Mouse (Mus musculus): ENCODE measurements at regions not wholly inside any gene's neighbourhood (a gene's known extent, or its start where the extent isn't known, plus 50 kb on each side); places are given as distances from the start of the nearest gene placed in this dataset.
"Not testable (repeated sequence)": the region's sequence is repeated elsewhere in the genome, so short reads cannot be mapped to it uniquely, and the experiment has no call there.

GRCm38 (mm10) chr13:5347503-5348469 is 513.5 kb upstream of the Klf6 start:
- in situ Hi-C loops (cut with MboI; ENCODE audit: unreplicated experiment in 2 of 2) = no loop called here

DNA sequence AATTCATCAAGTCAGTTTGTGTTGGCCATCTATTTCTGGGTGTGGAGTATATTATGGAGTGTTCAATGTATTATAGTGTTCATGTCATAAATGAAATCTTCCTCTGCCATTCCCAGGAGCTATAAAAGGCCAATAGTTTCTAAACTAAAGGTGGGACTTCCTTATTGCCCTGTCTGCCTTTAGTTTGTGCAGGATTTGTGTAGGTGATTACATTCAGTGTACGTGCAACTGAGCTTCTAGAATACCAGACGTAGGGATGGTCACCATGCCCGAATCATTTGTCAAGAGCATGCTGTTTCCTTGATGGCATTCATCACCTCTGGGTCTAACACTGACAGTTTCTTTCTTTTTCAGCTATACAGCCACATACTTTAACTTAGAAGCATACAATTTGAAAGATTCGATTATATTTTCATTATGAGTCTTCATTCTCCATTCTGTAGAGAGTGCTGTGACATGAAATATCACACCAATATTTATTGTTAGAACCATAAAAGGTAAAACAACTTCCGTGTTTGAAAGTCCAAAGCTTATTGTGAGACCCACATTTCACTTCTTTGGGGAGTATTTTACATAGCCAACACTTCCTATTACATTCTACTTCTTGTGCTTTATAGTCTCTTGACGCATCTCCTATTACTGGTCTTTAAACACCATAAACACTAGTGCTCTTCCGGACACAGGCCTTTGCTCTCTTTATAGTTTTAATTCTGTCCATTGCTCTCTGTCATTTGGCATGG is 494.1 kb upstream of the Klf6 start:
- in situ Hi-C loops (cut with MboI; ENCODE audit: unreplicated experiment in 2 of 2) = no loop called here

DNA sequence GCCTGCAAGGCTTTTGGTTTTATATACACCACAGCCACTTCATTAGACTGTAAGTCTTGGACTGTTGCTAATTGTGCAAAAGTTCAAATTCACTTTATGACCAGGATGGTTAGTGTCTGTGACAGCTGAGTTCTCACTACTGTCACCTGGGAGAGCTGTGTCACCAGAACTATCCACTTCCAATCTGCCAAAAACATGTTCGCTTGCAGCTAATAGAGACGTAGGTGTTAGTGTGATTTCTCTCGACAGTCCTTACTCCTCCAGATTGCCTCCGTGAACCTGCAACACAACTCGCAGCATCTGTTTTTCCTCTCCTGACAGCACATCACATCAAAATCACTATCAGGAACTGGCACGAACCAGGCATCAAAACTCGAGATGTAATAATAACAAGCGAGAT is 491.3 kb upstream of the Klf6 start:
- in situ Hi-C loops (cut with MboI; ENCODE audit: unreplicated experiment in 2 of 2) = no loop called here

DNA sequence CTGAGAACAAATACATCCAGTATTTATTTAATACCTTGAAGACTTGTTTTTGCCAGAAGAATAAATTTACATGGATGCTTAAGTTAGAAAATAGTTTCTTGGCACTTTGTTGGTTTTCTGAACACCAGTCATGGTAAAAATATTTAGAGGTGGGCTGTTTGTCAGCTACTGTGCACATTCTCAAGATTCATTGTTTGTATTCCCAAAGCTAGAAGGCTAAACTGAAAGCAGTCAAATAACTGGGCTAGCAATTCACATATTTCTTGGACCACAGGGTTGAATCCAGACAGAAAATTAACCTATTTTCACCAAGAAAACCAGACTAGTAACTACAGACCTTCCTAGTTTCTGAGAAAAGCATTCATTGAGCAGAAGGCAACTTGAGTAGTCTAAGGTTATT is 488.1 kb upstream of the Klf6 start:
- in situ Hi-C loops (cut with MboI; ENCODE audit: unreplicated experiment in 2 of 2) = no loop called here

- in situ Hi-C loops (cut with MboI; ENCODE audit: unreplicated experiment in 2 of 2) = no loop called here
These were observed 453.0 kb upstream of the Klf6 start for GRCm38 (mm10) chr13:5408226-5408804.

DNA sequence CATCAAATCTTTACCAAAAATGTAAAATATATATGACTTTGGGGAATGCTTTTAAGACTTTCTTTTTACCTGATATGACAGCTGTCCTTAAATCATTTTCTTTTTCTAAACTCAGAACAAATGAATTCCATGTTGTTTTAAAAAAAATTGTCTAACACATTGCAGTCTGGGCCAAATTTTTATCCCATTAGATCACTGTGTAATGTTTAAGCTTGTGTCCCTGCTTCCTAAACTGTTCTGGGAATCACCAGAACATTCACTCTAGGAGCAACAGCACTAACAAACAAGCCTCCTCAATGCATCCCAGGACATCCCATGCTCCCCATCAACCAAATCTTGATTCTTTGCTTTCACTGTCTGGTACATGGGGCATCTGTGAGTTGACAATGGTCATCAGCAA is 449.2 kb upstream of the Klf6 start:
- in situ Hi-C loops (cut with MboI; ENCODE audit: unreplicated experiment in 2 of 2) = no loop called here

- in situ Hi-C loops (cut with MboI; ENCODE audit: unreplicated experiment in 2 of 2) = not testable (repeated sequence)
These were observed 448.3 kb upstream of the Klf6 start for GRCm38 (mm10) chr13:5413009-5413408.

DNA sequence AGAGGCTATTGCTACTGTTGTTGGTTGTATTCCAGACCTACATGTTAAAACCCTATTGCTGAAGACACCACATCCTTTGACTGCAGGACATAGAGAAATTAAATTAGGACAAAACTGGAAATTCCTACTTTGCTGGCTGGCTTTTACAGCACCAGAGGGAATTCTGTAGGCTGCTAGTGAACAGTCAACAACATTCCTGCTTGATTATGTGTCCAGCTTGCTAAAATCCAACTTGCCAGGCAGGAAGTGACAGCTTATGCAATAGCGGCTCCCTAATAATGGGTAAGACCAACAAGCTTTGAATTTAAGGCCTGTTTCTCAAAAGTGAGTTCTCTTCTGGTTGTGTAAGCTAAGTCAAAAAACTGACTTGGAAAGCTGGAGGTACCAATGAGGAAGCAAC is 437.2 kb upstream of the Klf6 start:
- in situ Hi-C loops (cut with MboI; ENCODE audit: unreplicated experiment in 2 of 2) = no loop called here

DNA sequence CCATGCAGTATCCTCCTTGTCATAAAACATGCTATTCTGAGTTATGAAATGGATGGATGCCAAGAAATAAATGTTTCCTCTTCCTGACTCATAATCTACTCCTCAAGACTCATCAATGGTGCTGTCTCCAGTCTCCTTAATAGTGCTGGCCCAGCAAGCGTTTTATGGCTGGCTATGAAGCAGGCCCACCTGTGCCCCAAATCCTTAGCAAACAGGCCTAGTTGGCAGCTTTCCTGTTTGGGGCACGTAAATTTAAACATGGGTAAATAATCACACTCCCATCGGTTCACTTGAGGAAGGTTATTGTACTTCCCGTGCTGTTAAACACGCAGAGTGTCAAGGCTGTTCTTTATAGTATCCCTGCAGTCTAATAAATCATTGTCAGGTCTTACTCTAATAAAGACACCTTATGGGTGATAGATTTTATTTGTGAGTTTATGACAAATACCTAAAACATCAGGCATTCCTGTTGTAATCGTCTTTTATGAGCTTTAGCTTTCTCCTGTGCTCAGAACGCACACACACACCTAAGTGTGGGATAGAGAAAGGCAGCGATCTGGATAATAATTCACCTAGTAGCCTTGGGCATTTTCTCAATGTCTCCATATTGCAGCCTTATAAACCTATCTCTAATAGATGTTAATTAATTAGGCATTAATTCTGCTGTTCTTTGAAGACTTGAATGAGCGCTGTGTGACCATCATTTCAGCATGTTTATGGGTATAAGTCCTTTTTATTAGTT is 435.6 kb upstream of the Klf6 start:
- in situ Hi-C loops (cut with MboI; ENCODE audit: unreplicated experiment in 2 of 2) = no loop called here

GRCm38 (mm10) chr13:5433652-5434051 is 427.6 kb upstream of the Klf6 start:
- in situ Hi-C loops (cut with MboI; ENCODE audit: unreplicated experiment in 2 of 2) = no loop called here

DNA sequence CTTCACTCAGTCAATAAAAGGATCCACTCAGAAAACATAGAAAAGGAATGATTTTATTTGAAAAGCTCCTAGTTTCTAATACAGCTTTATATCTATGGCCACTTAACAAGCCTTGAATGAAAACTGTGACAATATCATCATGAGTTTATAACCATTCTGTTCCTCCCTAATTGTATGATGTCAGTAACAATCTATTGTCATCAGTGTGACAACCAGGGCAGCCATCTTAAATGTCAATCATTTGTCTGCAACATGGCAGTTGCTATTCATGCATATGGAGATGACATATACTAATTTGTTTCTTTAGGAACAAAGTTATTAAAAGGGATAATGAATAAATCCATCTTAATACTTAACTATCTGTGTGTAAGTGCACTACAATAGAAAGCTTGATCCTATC is 426.2 kb upstream of the Klf6 start:
- in situ Hi-C loops (cut with MboI; ENCODE audit: unreplicated experiment in 2 of 2) = loop anchor here in 1 of 2 experiments (5.0 kb wide), 1 partner anchor 427 kb away; the partner anchor contains the start of gene Klf6

- in situ Hi-C loops (cut with MboI; ENCODE audit: unreplicated experiment in 2 of 2) = loop anchor here in 1 of 2 experiments (5.0 kb wide), 1 partner anchor 426 kb away; the partner anchor contains the start of gene Klf6
These were observed 425.1 kb upstream of the Klf6 start for GRCm38 (mm10) chr13:5436191-5436590.

DNA sequence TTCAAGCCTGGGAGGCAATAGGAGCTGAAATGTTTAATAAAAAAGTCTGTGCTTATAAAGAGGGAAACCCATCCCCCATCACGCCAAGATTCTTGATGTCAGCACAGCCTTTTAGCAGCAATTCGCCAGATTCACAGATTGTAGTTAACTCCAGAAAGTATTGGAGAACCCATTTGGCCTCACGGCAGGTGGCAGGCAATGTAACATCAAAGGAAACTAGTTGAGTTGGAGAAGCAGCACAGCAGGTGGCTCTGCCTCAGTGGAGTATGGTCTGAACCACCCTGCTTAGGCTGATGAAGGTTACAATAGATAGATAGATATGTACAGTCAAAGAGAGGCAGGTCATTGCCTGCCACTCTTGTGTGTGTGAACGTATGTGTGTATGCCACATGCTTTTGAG is 420.8 kb upstream of the Klf6 start:
- in situ Hi-C loops (cut with MboI; ENCODE audit: unreplicated experiment in 2 of 2) = loop anchor here (5.0 to 10.0 kb wide), 3 partner anchors 267 to 424 kb away; partner anchors contain the start of gene Klf6 (in 1 of the 2)

DNA sequence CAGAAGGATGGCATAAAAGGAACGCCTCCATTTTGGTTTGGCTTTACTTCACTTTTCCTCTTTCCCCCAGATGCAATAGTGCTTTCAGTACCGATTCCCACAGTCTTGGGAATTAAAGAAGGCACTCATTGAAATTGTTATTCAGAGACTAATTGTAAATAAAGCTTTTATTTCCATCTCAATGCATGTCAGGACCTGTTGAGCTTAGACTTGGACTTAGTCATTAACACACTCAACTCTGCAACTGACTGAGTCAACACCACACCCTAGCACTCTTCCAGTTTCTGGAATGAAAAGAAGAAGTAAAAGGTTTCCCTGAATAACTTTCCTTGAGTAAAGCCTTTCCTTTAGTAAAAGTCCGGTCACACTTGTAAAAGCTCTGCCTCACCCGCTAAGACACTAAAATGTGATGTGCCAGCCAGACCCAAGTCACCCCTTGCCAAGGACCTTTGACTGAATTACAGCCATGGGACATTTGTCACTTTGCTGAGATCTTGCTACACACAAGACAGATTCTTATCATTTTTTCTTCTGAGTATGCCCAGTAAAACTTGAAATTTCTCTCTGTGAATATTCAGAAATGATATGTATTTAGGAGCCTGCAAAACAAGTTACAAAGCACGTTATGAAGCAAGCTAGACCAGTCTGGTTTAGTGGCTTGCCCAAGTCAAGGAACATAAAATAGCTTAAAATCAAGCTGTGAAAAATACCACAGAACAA is 416.4 kb upstream of the Klf6 start:
- in situ Hi-C loops (cut with MboI; ENCODE audit: unreplicated experiment in 2 of 2) = loop anchor here (5.0 to 10.0 kb wide), 3 partner anchors 262 to 420 kb away; partner anchors contain the start of gene Klf6 (in 1 of the 2)

DNA sequence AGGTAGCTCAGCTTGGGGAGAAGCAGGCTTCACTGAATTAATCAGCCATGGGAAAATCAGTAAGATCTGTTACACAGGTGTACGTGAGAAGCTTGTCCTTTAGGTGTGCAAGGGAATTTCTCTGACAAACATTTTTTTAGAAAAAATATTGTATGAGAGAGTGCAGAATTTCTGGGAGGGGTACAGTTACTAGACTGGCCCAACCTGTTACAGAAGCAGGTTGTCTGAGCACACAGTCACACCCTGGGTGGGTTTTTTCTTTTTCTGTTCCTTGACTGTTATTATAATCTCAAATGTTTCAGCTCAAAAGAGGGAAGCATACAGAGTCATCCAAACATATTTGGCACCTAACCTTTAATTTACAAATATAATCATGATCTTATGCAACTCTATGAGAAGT is 412.7 kb upstream of the Klf6 start:
- in situ Hi-C loops (cut with MboI; ENCODE audit: unreplicated experiment in 2 of 2) = loop anchor here in 1 of 2 experiments (10.0 kb wide), 2 partner anchors 266 to 416 kb away; partner anchors contain the start of gene Klf6

GRCm38 (mm10) chr13:5480779-5481178 is 380.5 kb upstream of the Klf6 start:
- in situ Hi-C loops (cut with MboI; ENCODE audit: unreplicated experiment in 2 of 2) = no loop called here

DNA sequence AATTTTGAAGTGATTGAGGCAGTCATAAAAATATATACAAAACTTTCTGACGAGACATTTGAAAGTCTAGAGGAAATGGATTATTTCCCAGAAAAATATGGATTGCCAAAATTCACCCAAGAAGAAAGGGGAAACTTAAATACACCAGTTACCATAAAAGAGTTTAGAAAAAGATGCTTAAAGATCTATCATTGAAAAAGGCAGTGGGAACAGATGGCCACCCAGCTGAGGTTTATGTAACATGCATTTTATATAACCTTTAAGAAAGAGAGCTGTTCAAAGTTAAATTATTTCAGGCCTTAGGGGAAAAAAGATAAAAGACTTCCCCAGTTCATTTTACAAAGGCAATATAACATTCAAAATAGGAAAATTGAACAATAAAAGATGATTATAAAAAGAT is 369.0 kb upstream of the Klf6 start:
- in situ Hi-C loops (cut with MboI; ENCODE audit: unreplicated experiment in 2 of 2) = no loop called here

- in situ Hi-C loops (cut with MboI; ENCODE audit: unreplicated experiment in 2 of 2) = no loop called here
These were observed 363.7 kb upstream of the Klf6 start for GRCm38 (mm10) chr13:5497535-5497934.

DNA sequence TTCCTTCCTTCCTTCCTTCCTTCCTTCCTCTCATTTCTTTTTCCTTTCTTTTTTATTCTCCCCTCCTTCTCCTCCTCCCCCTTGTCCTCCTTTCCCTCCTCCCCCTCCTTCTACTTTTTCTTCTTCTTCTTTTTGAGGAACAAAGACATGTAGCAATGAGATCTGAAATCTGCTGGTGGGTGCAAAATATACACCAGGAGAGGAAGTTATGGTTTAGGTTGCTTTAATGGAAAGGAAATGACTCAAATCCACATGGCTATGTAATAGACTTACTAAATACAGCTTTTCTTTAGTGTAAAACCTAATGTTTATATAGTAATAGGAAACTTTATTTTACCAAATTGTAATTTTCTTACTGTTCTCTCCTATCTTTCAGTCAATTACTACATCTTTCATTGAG is 349.5 kb upstream of the Klf6 start:
- in situ Hi-C loops (cut with MboI; ENCODE audit: unreplicated experiment in 2 of 2) = no loop called here

DNA sequence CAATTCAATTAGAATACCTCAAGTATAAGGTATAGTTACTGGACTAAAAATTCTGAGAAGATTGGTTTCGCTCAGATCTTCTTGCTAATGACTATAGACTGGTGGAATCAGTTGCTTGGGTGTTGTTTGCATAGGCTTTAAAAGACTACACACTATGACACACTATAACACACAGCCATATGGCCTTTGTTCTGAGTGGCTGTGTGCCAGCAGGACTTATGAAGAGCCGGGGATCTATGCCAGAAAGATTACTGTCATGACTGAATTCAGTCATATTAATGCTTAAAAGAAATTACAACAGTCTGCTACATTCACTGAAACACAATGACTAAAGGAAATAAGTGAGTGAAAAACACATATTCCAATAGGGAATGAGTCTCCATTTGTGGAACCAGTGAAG is 345.7 kb upstream of the Klf6 start:
- in situ Hi-C loops (cut with MboI; ENCODE audit: unreplicated experiment in 2 of 2) = no loop called here

Data from v-Abl transformed pro-B cells (cell line).